Mouse (Mus musculus): ENCODE data around the gene Phpt1.
A peak's percentile ranks its signal among the peaks of the same experiment; 100 is the strongest.

Phpt1 gene

GRCm38 (mm10) chr2:25582466-25583119 lies 7.6 kb upstream of the Phpt1 start:
- no peak for DNase-seq

GRCm38 (mm10) chr2:25581901-25582301 lies 6.9 kb upstream of the Phpt1 start:
- DNase-seq, result no peak

GRCm38 (mm10) chr2:25581294-25581864 lies 6.4 kb upstream of the Phpt1 start, which contains the start of gene Ajm1:
Gene Ajm1 (minus strand): TSS chr2:25581757.
- DNase-seq, result peak; percentile 72

GRCm38 (mm10) chr2:25580621-25581101 lies 5.6 kb upstream of the Phpt1 start:
- no peak for DNase-seq

GRCm38 (mm10) chr2:25579737-25580460 lies 4.9 kb upstream of the Phpt1 start:
- DNase-seq, result peak; percentile 78

- DNase-seq, result no peak
Measured at GRCm38 (mm10) chr2:25578796-25579736, 4.0 kb upstream of the Phpt1 start.

- DNase-seq, result no peak
Measured at GRCm38 (mm10) chr2:25577951-25578795, 3.1 kb upstream of the Phpt1 start.

DNA sequence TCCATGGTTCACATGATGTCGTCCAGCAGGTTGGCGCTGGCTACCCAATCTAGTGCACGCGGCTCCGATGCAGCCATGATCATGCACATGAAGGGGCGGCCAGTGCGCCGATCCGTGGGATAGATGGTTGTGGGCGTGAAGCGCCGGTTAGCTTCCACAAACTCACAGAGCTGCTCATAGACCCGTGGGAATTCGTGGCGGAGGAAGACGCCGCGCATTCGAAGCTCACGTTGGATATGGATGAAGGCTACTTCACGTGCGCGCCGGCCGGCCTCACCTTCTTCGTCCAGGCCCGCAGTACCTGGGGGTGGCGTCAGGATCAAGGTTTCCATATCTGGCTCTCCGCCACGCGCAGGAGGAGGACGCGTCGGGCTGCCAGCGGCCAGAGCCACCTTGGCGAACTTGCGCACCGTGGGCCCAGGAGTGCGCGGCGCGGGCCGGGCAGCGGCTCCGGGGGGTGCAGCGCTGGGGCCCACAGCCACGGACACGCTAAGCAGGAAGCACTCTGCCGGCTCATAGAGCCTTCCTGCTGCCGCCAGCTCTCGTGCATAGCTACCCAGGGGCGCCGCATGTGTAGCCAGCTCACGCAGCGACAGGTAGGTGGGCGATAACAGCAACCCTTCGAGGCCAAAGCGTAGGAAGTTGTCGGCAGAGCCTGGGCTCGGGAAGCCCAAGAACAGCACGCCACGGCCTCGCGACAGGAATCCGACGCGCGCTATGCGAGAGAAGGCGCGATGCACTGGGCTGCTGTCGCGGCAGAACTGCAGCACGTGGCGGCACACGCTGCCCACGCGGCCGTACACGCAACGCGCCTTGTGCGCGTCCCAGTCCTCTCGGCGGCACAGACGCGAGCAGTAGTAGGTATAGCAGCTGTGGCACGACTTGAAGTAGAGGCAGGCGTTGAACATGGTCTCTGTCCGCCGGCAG lies 2.2 kb upstream of the Phpt1 start:
- peak; percentile 31 for DNase-seq

GRCm38 (mm10) chr2:25576028-25576850 lies 1.2 kb upstream of the Phpt1 start:
- no peak for DNase-seq

GRCm38 (mm10) chr2:25575432-25576027 lies 506 bp upstream of the Phpt1 start:
- DNase-seq, result peak; percentile 78

DNA sequence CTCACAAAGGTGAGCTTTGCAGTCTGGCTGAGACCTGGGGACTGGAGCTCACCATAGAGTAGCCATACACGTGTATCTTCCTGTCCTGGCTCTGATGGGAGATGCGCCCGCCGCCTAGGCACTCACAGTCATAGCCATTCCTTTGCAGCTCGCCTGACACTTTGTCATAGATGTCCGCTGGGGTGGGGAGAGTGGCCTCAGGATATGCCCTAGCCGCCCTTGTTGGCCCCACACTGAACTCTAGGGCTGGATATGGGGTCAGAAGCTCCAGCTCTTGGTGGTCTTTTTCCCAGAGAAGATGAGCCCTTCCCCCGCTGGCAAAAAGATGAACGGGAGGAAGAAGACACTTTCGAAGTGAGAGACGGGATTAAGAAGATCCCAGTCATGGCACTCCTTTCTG lies 888 bp downstream of the Phpt1 start:
- DNase-seq, result no peak

- DNase-seq, result no peak
Measured at GRCm38 (mm10) chr2:25573068-25573467, 2.0 kb downstream of the Phpt1 start.

DNA sequence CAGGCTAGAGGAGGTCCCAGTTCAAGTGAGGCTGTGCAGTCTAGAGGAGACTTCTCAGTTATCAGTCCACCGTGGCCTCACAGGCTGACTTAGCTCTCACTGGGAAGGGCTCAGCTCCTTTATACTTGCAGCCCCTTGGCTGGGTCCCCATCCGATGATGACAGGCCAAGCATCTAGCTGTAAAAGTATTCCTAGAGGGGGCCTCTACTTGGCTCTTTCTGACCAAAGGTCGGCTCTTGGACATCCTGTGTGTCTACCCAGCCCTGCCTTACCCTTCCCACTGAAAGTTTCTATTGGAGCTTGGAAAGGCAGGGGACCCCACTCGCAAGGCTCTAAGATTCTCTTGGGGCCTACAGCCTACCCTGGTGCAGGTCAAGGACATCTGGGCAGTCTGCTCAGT lies 3.8 kb downstream of the Phpt1 start:
- no peak for DNase-seq

GRCm38 (mm10) chr2:25569323-25569722 lies 5.7 kb downstream of the Phpt1 start:
- no peak for DNase-seq

GRCm38 (mm10) chr2:25568473-25569019 lies 6.5 kb downstream of the Phpt1 start:
- DNase-seq, result no peak

DNA sequence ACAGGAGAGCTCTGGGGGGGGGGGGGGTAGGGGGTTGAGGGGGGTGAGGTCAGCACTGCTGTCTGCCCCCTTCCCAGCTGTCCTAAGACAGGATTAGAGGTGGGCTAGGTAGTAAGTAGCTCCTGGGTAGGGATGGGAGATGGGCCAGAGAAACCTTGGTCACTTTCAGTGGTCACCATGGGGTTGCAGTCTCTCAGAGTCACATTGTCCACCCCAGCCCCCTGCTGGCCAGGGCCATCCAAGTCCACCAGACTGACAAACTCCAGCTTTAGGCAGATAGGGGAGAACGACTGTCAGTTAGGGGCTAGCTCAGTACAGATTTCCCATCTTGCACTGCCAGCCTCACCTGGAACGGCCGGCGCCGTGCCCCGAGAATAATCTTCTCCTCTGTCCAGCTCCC lies 8.5 kb downstream of the Phpt1 start:
- DNase-seq, result no peak

DNA sequence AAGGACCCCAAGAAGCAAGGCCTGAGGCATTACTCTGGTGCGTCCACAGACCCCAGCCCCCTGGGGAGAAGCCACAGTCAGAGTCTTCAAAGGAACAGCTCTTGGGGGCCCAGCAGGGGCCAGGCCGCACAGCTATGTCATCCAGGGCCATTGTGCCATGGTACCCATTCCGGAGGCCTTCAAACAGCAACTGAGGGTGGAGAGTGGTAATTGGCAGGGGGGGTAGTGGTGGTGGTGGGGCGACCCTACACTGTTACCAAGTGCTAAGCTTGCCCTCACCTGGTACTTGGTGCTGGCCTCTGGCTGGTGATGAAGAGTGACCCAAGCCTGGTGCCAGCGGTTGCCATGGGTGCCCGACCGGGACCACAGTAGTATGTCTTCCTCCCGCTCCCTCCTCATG lies 9.3 kb downstream of the Phpt1 start:
- DNase-seq, result no peak

GRCm38 (mm10) chr2:25561946-25562345 lies 13.1 kb downstream of the Phpt1 start:
- DNase-seq, result no peak

- no peak for DNase-seq
Measured at GRCm38 (mm10) chr2:25560551-25560950, 14.5 kb downstream of the Phpt1 start.

Measured in thymus, postnatal 14 days (tissue).